Mouse (Mus musculus): ENCODE results near the gene Tm6sf1. TPM values are rescaled to one million over a fixed set of nuclear protein-coding genes. Genes with fewer than 3 reads are reported as not detected.

Tm6sf1 gene
- total and polyA plus RNA-seq, 3 experiments: 13.5 to 29.5 (median 17.2) TPM

DNA sequence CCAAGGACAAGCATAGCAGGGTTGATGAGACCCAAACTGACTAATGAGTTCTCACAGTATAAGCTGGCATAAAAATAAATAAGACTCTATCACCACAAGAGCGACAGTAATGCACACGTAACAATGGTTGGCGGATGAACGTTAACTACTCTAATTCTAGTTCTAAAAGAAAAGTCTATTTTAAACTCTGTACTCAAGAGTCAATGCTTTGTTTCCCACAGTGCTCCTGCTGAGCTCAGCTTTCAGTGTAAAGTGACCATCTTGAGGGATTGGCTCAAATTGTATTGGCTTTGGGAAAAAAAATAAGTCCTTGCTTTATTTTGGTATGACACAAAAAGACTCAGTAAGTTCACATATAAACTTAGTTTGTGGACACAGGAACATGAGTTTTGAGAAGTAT, 26.3 kb downstream of the Tm6sf1 start:
- DNase-seq: no peak

GRCm38 (mm10) chr7:81899361-81899760, 40.6 kb downstream of the Tm6sf1 start:
- DNase-seq: no peak

DNA sequence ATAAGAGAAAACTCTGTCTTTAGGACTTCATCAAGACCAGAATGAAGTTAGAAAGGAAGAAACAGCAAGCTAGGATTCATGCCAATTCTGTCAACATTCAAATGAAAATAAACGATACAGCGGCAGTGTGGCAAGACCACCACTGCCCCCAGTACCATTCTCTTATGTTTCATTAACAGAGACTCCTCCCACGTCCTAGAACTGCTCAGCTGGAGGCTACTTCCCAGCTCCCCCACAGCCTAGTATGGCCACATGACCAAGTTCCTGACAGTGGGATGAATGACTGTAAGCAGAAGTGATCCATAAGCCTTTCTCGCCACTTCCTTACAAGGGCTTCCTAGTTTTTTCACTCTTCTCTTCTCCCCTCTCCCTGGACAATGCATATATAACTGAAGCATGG, 45.3 kb downstream of the Tm6sf1 start:
- no peak for DNase-seq

- DNase-seq: no peak
Measured at GRCm38 (mm10) chr7:81904926-81905325, 46.1 kb downstream of the Tm6sf1 start.

DNA sequence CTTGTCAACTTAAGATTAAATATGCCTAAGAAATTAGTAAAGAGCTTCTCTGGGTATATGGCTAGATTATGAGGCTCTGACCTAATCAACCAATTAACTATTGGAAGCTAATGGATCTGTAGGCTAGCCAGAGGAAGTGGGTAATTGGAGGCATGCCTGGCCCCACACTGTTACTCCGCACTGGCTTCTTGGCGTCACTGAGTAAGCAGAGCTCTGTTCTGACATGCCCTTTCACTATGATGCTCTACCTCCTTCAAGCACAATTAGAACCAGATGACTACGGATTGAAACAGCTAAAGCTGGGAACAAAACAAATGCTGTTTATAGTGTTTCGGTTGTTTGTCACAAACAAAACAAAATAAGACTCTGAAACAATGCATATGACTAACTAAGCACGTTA, 59.5 kb downstream of the Tm6sf1 start:
- no peak for DNase-seq

- DNase-seq: no peak
Measured at GRCm38 (mm10) chr7:81920314-81920713, 61.5 kb downstream of the Tm6sf1 start.

GRCm38 (mm10) chr7:81921379-81921952, 62.7 kb downstream of the Tm6sf1 start:
- no peak for DNase-seq

- no peak for DNase-seq
Measured at GRCm38 (mm10) chr7:81928998-81929397, 70.2 kb downstream of the Tm6sf1 start.

- no peak for DNase-seq
Measured at GRCm38 (mm10) chr7:81932521-81933045, 73.8 kb downstream of the Tm6sf1 start.

GRCm38 (mm10) chr7:81933061-81933600, 74.3 kb downstream of the Tm6sf1 start:
- peak; percentile 6 for DNase-seq

- DNase-seq: peak; percentile 80
Measured at GRCm38 (mm10) chr7:81933601-81934266, 74.9 kb downstream of the Tm6sf1 start.

Other genes starting within 250 kb of the Tm6sf1 start
- 1 to 10 TPM; 3.6 to 6.7 TPM for gene Homer2, start 151.5 kb upstream of the Tm6sf1 start, total RNA-seq (2021)
- 0.58 and 0.75 TPM in 2 replicates for gene Homer2, start 151.5 kb upstream of the Tm6sf1 start, polyA plus RNA-seq (2012; rRNA removed)
- 10 to 100 TPM; 36.6 to 50.2 TPM for gene Ramac, start 96.1 kb upstream of the Tm6sf1 start, total RNA-seq (2021)
- gene Ramac, start 96.1 kb upstream of the Tm6sf1 start, polyA plus RNA-seq (2012; rRNA removed): 2.7 and 4.5 TPM in 2 replicates
- gene 3110040N11Rik, start 69.5 kb upstream of the Tm6sf1 start, total RNA-seq (2021): 10 to 100 TPM; 35.1 to 35.8 TPM
- 15.7 and 19.3 TPM in 2 replicates for gene 3110040N11Rik, start 69.5 kb upstream of the Tm6sf1 start, polyA plus RNA-seq (2012; rRNA removed)
- gene Btbd1, start 29.6 kb upstream of the Tm6sf1 start, total RNA-seq (2021): 100 to 1,000 TPM; 118 to 159 TPM
- 65.2 and 71.1 TPM in 2 replicates for gene Btbd1, start 29.6 kb upstream of the Tm6sf1 start, polyA plus RNA-seq (2012; rRNA removed)
- gene Gm10160, start 3.2 kb upstream of the Tm6sf1 start, total RNA-seq (2021): not detected
- gene Gm10160, start 3.2 kb upstream of the Tm6sf1 start, polyA plus RNA-seq (2012; rRNA removed): not detected in 2 replicates
- gene Hdgfl3, start 75.5 kb downstream of the Tm6sf1 start, total RNA-seq (2021): 10 to 100 TPM in 1 of 2 experiments, 1 to 10 TPM in 1; 7.1 to 11.9 TPM
- 4.7 and 5.0 TPM in 2 replicates for gene Hdgfl3, start 75.5 kb downstream of the Tm6sf1 start, polyA plus RNA-seq (2012; rRNA removed)
- 1 to 10 TPM in 1 of 2 experiments, under 1 TPM in 1; 0.84 to 1.2 TPM for gene Bnc1, start 133.3 kb downstream of the Tm6sf1 start, total RNA-seq (2021)
- gene Bnc1, start 133.3 kb downstream of the Tm6sf1 start, polyA plus RNA-seq (2012; rRNA removed): 0.03 and 0.10 TPM in 2 replicates